Mouse (Mus musculus) A20 (cell line): Measurements from ENCODE around the gene Ip6k1.

Experiments used
- DNase-seq: peaks from one replicate; pipeline ENCODE4 v3.0.0-alpha.2; 2011; ENCODE audit warnings: low read depth, low spot score

The Ip6k1 gene

GRCm38 (mm10) chr9:108027867-108028266 is 25.6 kb downstream of the Ip6k1 start:
- no peak for DNase-seq

DNA sequence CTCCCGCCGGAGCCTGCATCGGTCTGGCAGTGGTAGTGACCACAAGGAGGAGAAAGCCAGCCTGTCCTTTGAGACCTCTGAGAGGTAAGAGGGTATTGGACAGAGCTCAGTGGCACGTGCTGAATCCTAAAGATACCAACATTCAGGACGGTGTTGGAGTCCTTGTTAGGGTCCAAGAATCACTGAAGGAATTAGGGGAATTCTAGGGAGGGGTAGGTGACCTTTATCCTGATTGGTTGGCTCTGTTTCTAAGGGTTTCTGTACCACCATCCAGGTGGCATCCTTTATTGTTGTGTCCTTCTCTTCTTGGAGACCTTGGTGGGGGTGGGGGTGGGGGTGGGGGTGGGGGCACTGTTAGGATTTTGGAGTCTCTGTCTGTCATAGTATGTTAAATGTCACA is 29.8 kb downstream of the Ip6k1 start:
- no peak for DNase-seq

DNA sequence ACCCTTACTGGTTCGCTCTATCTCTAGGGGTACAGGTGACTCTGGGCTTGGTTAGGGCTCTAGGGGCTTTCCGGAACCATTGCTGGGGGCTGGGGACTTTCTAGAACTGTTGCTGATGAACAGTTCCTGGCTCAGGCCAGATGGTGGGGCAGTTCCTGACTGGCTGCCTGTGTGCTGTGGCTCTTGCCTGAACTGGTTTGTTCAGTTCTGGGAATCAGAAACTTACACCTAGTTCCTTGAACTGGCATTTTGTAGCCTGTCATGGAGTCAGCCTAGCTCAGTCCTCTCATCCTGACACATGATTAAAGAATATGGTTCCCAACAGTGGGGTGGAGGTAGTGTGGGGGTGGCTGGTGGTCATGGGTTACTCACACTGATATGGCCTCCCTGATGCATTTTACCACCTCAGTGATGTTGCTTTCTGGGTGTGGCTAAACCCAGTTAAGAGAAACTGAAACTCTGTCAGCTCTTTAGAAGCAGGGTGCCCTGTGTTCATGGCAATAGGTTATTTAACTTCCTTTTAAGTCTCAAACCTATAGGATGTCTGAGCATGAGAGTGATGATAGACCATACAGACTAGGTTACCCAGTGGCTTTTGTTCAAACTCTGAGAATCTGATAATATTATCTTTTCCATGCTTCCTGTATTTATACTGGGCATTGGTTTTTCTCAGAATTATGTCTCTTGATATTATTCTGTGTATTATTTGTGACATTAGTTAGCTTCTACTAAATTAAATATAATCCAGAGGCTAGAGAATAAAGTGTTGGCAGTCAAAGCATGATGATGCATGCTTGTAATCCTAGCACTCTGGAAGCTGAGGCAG is 33.2 kb downstream of the Ip6k1 start:
- peak; percentile 87 for DNase-seq

GRCm38 (mm10) chr9:108044751-108045492 is 42.6 kb downstream of the Ip6k1 start:
- DNase-seq: no peak

- no peak for DNase-seq
Measured at GRCm38 (mm10) chr9:108046582-108046981, 44.3 kb downstream of the Ip6k1 start.

DNA sequence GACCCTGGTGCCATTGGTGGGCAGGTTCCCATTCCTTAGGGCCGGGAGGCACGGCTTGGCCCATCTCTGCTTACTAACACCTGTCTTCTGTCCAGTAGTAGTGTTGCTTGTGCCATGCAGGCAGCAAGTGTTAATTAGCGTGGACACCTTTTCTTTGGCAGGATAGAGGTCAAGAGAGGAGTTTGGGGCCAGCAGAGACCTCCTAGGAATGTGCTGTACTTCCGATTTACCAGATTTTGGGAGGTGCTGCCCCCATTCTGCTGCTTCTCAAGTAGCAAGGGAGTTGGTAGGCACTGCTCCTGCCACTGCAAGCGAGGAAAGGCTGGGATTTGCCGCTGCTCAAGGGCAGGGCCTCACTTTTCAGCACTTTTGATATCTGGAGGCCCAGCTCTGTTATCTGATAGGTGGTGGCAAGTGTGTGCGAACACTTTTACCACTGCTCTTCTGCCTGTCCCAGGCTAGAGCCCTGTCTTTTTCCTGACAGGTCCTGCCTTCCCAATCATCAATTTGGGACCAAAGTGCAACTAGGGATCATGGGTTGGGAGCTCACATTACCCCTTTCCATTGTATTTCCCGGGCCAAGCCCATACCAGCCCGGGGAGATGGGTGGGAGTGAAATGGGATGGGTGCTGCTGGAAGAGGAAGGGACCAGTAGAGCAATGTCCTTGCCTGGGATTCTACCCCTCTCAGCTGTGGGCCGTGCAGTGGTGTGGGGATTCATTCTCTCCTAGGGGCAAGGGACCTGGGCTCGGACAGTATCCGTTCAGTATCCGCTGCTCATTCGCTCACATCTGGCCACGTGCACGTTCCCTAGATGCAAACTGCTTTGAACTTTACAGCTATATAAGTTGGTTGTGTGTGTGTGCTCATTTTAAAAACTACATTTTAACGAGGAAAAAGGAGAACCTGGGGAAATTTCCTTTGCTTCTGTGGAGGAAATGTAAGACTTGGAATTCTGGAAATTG is 45.6 kb downstream of the Ip6k1 start:
- no peak for DNase-seq

GRCm38 (mm10) chr9:108048566-108048955 is 46.3 kb downstream of the Ip6k1 start:
- DNase-seq: no peak

- peak; percentile 98 for DNase-seq
Measured at GRCm38 (mm10) chr9:108049016-108049455, 46.7 kb downstream of the Ip6k1 start, which contains the start of gene Gmppb. Gmppb (plus strand) TSS chr9:108049242.

DNA sequence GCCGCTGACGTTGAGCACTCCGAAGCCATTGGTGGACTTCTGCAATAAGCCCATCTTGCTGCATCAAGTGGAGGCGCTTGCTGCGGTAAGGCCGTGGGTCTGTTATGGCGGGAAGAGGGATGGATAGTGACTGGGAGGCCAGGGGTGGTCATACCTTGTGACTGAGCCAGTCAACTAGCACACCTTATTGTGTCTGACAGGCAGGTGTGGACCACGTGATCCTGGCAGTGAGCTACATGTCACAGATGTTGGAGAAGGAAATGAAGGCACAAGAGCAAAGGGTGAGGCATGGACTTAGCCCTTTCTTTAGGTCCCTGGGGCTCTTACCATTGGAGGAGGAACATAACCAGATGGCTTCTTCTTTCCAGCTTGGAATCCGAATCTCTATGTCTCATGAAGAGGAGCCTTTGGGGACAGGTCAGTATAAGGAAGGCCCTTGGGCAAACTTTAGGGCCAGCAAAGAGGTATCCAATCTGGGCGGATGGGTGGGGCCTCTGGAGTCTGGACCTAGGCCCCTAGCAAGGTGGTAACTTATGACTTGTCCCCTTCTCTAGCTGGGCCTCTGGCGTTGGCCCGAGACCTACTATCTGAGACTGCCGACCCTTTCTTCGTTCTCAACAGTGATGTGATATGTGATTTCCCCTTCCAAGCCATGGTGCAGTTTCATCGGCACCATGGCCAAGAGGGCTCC is 47.4 kb downstream of the Ip6k1 start:
- no peak for DNase-seq

DNA sequence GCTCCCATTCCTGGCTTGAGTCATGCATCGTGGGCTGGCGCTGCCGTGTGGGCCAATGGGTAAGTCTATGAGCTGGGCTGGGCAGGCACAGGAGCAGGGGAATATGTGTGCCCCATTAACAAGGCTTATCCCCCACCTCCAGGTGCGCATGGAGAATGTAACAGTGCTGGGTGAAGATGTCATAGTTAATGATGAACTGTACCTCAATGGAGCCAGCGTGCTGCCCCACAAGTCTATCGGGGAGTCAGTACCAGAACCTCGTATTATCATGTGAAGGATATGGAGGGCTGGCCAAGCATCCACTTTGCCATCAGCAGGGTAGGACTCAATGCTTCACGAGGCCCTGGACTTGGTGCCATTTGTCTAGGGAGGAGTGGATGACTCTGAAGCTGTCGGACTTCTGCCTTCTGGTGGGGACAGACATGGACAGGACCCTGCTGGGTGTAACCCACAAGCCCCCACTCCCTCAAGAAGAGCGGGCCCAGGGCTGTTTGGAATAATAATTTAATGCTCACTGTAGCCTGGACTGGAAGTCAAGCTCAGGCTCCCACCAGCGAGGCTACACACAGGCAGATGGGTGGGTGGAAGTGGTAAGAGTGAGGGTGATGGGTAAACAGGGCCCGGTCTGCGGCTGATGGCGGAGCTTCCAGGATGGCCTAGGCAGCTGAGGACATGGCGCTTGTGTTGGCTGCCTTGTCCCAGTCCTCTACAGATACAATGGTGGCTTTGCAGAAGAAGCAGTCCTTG is 49.1 kb downstream of the Ip6k1 start:
- no peak for DNase-seq

DNA sequence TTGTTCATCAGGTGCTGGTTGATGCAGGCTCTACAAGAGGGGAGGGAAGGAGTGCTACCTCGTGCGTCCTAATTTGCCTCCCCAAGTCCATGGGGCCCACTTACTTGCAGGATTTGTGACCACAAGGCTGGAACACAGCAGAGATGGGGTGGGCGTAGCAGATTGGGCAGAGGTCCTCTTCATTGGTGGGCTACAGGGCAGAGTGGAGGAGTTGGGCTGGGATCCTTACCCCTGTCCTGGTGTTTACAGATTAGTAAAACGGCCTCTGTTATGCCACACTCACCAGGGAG is 49.6 kb downstream of the Ip6k1 start:
- DNase-seq: no peak

DNA sequence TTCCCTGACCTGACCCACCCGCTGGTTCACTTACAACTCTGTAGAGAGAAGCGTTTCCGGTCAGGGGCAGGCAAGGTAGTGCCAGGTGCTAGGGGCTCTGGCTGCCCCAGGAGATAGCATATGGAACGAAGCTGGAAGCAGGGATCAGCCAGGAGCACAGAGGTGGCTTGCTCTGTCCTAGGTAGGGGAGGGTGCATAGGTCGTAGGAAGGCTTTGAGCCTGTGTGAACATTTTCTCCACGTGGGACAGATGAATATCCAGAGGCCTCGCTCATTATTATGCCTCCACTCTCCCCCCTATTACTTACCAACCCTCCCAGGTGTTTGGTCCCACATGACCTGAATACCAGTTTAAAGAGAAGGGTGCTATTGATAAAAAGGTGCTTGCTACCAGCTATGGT is 50.1 kb downstream of the Ip6k1 start:
- no peak for DNase-seq

- peak; percentile 91 for DNase-seq
Measured at GRCm38 (mm10) chr9:108052885-108053664, 50.8 kb downstream of the Ip6k1 start, which contains the start of gene Amigo3. Amigo3 (plus strand) TSS chr9:108053159.

DNA sequence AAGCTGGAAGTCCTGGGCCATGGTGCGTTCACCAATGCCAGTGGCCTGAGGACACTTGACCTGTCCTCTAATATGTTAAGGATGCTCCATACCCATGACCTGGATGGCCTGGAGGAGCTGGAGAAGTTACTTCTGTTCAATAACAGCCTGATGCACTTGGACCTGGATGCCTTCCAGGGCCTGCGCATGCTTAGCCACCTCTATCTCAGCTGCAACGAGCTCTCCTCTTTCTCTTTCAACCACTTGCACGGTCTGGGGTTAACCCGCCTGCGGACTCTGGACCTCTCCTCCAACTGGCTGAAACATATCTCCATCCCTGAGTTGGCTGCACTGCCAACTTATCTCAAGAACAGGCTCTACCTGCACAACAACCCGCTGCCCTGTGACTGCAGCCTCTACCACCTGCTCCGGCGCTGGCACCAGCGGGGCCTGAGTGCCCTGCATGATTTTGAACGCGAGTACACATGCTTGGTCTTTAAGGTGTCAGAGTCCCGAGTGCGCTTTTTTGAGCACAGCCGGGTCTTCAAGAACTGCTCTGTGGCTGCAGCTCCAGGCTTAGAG is 51.4 kb downstream of the Ip6k1 start:
- DNase-seq: no peak

DNA sequence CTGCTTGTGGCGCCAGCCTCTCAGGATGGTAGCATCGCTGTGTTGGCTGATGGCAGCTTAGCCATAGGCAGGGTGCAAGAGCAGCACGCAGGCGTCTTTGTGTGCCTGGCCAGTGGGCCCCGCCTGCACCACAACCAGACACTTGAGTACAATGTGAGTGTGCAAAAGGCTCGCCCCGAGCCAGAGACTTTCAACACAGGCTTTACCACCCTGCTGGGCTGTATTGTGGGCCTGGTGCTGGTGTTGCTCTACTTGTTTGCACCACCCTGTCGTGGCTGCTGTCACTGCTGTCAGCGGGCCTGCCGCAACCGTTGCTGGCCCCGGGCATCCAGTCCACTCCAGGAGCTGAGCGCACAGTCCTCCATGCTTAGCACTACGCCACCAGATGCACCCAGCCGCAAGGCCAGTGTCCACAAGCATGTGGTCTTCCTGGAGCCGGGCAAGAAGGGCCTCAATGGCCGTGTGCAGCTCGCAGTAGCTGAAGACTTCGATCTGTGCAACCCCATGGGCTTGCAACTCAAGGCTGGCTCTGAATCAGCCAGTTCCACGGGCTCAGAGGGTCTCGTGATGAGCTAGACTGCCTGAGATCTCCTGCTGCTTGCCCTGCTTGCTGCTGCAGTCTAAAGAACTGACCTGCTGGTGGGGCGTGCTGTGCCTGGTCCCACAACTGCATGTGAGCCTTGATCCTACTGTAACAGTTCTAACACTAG is 52.2 kb downstream of the Ip6k1 start:
- no peak for DNase-seq

DNA sequence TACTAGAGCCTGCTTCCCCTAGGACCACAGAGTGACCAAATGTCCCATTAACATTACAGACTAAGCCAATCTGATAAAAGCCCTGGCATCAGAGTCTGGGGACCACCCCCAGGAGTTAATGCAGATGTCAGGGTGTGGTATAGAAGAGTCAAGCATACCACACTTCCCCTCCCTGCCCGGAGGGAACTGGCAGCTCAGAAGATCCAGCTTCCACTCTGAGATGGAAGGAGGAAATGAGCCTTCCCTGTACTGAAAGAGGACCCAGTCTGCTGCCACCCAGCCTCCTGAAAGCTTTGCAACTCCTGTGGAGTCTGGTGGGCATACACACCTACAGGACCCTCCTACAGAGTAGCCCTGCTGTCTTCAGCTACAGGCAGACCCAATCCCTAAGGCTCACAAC is 52.8 kb downstream of the Ip6k1 start:
- no peak for DNase-seq

DNA sequence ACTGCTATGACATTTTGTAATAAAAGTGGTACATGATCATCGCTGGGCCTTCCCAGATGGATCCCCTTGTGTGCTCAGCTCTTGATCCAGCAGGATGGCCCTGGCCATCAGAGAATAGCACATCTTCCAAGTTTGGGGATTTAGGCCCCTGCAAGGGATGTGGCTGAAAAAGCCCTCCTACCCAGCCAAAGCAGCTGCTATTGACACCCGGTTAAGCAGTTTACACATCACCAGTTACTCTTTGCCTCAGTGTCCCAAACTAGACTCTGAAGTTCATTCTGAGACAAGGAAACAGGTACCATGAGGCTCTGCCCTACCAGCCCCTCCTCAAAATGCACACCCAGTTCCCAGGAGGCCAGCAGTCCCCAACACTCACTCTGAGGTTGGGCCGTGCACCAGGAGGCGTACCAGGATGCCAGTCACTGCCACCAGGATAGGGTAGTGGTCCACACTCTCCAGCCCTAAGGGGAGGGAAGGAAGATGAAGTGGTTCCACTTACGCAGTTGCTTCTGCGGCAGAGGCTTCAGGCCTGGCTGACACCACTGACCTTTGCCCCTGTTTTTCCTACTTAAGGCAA is 53.4 kb downstream of the Ip6k1 start:
- no peak for DNase-seq
